Mouse (Mus musculus) ovary, adult 2 months (tissue): ENCODE results near the gene Zfp606. TPM values are rescaled to one million over a fixed set of nuclear protein-coding genes. Genes with fewer than 3 reads are reported as not detected.

Experiments used
- polyA plus RNA-seq: library from polyadenylated mRNA; depleted of rRNA; stranded (reverse); fragments of >200 nt; gene quantifications from 2 replicates; pipeline ENCODE4 v1.2.3, GENCODE M21; 2012; rRNA removed

The Zfp606 gene
- polyA plus RNA-seq = 5.5 and 6.0 TPM in 2 replicates

GRCm38 (mm10) chr7:12478158-12479008 is at the start of gene Zfp606:
TSS of gene Zfp606 (plus strand) at chr7:12478293.

GRCm38 (mm10) chr7:12512217-12512616 is 34.1 kb downstream of the Zfp606 start, which contains the start of gene 2900092C05Rik:
TSS of gene 2900092C05Rik (plus strand) at chr7:12512517.

Other genes with a start within 250 kb of the Zfp606 start
- gene Vmn1r81, start 210.0 kb upstream of the Zfp606 start, polyA plus RNA-seq = not detected in 2 replicates
- not detected in 2 replicates for gene Vmn1r82, start 177.9 kb upstream of the Zfp606 start, polyA plus RNA-seq
- gene Vmn1r83, start 148.8 kb upstream of the Zfp606 start, polyA plus RNA-seq = not detected in 2 replicates
- not detected in 2 replicates for gene Vmn1r84, start 109.0 kb upstream of the Zfp606 start, polyA plus RNA-seq
- gene Zfp551, start 55.5 kb upstream of the Zfp606 start, polyA plus RNA-seq = 0.76 and 1.3 TPM in 2 replicates
- gene 2900092C05Rik, start 34.2 kb downstream of the Zfp606 start, polyA plus RNA-seq = not detected in 2 replicates
- gene Vmn2r53, start 130.5 kb downstream of the Zfp606 start, polyA plus RNA-seq = not detected in 2 replicates
- not detected in 2 replicates for gene Vmn2r54, start 162.0 kb downstream of the Zfp606 start, polyA plus RNA-seq
- gene Vmn2r55, start 206.7 kb downstream of the Zfp606 start, polyA plus RNA-seq = not detected in 2 replicates